Mouse (Mus musculus) neural tube, embryonic 12.5 days (tissue): ENCODE results near the gene Itga9. TPM values are rescaled to one million over a fixed set of nuclear protein-coding genes. Genes with fewer than 3 reads are reported as not detected.

ENCODE experiments used
- ATAC-seq: fragments of 200-750 bp; cut with Nextera tagmentation; 2 replicates; pipeline ENCODE4 v1.8.0; 2017; ENCODE audit warnings: low read depth, mild to moderate bottlenecking, moderate TSS enrichment, moderate library complexity; ENCODE audit not compliant: low FRiP score
- H3K27ac ChIP-seq: fragments of 300-500 bp; sonication (generic); 2 replicates; pipeline ENCODE4 v1.5.1; 2016
- H3K27me3 ChIP-seq: fragments of 300-500 bp; sonication (generic); replicated peaks from 2 replicates; pipeline ENCODE4 v1.6.1; 2016; ENCODE audit warnings: mild to moderate bottlenecking
- H3K36me3 ChIP-seq: fragments of 300-500 bp; sonication (generic); 2 replicates; pipeline ENCODE4 v1.6.1; 2016; ENCODE audit warnings: mild to moderate bottlenecking
- H3K4me1 ChIP-seq: fragments of 300-500 bp; sonication (generic); 2 replicates; pipeline ENCODE4 v1.6.1; 2016
- H3K4me2 ChIP-seq: fragments of 300-500 bp; sonication (generic); replicated peaks from 2 replicates; pipeline ENCODE4 v1.6.1; 2016; ENCODE audit warnings: mild to moderate bottlenecking
- H3K4me3 ChIP-seq: fragments of 300-500 bp; sonication (generic); 2 replicates; pipeline ENCODE4 v1.5.1; 2016
- H3K9ac ChIP-seq: fragments of 300-500 bp; sonication (generic); 2 replicates; pipeline ENCODE4 v1.6.1; 2016; ENCODE audit warnings: mild to moderate bottlenecking
- H3K9me3 ChIP-seq: fragments of 300-500 bp; sonication (generic); 2 replicates; pipeline ENCODE4 v1.6.1; 2016; ENCODE audit warnings: mild to moderate bottlenecking
- WGBS: fragments of 180-500 bp; shearing (Covaris S2); methylation state at CpG from one replicate; pipeline ENCODE4 v1.1.7; 2016; 5-methylcytosine and 5-hydroxymethylcytosine counted together
- polyA plus RNA-seq: library from polyadenylated mRNA; unstranded; fragments of >200 nt; fragmentation: Nextera tagmentation; extraction: Ambion mirVana; gene quantifications from 2 replicates; pipeline ENCODE4 v1.2.1, GENCODE M21; 2016

Gene Itga9
- polyA plus RNA-seq, 1 experiment from 2014 or later, result 9.4 TPM

GRCm38 (mm10) chr9:118608556-118608955 is 2.1 kb downstream of the Itga9 start:
- no peaks in the 10 kb centered on the region for H3K36me3 ChIP-seq
- H3K4me2 ChIP-seq, result no peak overlapping the region
- no peak overlapping the region for H3K4me3 ChIP-seq
- no peak for ATAC-seq
- H3K9ac ChIP-seq, result no peak overlapping the region
- no peak overlapping the region for H3K27ac ChIP-seq
- 37% methylated on average over 4 of the region's 4 CpGs for WGBS
- peaks cover 12% of the 10 kb centered on the region for H3K4me1 ChIP-seq
- no peaks in the 10 kb centered on the region for H3K9me3 ChIP-seq
- H3K27me3 ChIP-seq, result peaks cover 53% of the 10 kb centered on the region

- WGBS, result 63% methylated on average over 10 of the region's 10 CpGs
- Histone ChIP-seq H3K27me3 (peaks cover 53% of the 10 kb centered on the region), H3K4me3 (no peak overlapping the region)
Observed at GRCm38 (mm10) chr9:118610060-118610459, 3.6 kb downstream of the Itga9 start.

GRCm38 (mm10) chr9:118611111-118611541 is 4.6 kb downstream of the Itga9 start:
- WGBS, result 61% methylated on average over 14 of the region's 14 CpGs
- Histone ChIP-seq H3K4me3 (no peak overlapping the region), H3K9ac (no peak overlapping the region), H3K27ac (no peak overlapping the region), H3K4me1 (peaks cover 12% of the 10 kb centered on the region), H3K9me3 (no peaks in the 10 kb centered on the region), H3K4me2 (0 out of 2 replicates have a peak overlapping the region, but pooled peaks have one; percentile 1), H3K27me3 (peaks cover 47% of the 10 kb centered on the region), H3K36me3 (no peaks in the 10 kb centered on the region)
- no peak for ATAC-seq

More at GRCm38 (mm10) chr9:118610060-118610459, 3.6 kb downstream of the Itga9 start:
- Histone ChIP-seq H3K9me3 (no peaks in the 10 kb centered on the region), H3K27ac (no peak overlapping the region), H3K4me1 (peaks cover 12% of the 10 kb centered on the region), H3K36me3 (no peaks in the 10 kb centered on the region), H3K4me2 (no peak overlapping the region), H3K9ac (no peak overlapping the region)
- ATAC-seq, result no peak

- no peak overlapping the region for H3K27ac ChIP-seq
- peaks cover 45% of the 10 kb centered on the region for H3K27me3 ChIP-seq
- H3K9me3 ChIP-seq, result no peaks in the 10 kb centered on the region
- no peak overlapping the region for H3K4me3 ChIP-seq
- 56% methylated on average over 20 of the region's 20 CpGs for WGBS
- peaks cover 10% of the 10 kb centered on the region for H3K4me1 ChIP-seq
- ATAC-seq, result no peak
- no peaks in the 10 kb centered on the region for H3K36me3 ChIP-seq
- no peak overlapping the region for H3K9ac ChIP-seq
- no peak overlapping the region for H3K4me2 ChIP-seq
Observed at GRCm38 (mm10) chr9:118611958-118612581, 5.6 kb downstream of the Itga9 start.

- WGBS, result 63% methylated on average over 5 of the region's 5 CpGs
- no peak overlapping the region for H3K4me2 ChIP-seq
Observed at GRCm38 (mm10) chr9:118617237-118617636, 10.7 kb downstream of the Itga9 start.

GRCm38 (mm10) chr9:118618732-118619250 is 12.3 kb downstream of the Itga9 start:
- H3K4me2 ChIP-seq, result no peak overlapping the region
- no peak for ATAC-seq
- no peaks in the 10 kb centered on the region for H3K27me3 ChIP-seq
- no peak overlapping the region for H3K9ac ChIP-seq
- H3K9me3 ChIP-seq, result no peaks in the 10 kb centered on the region
- H3K27ac ChIP-seq, result no peak overlapping the region
- H3K4me3 ChIP-seq, result no peak overlapping the region
- H3K36me3 ChIP-seq, result no peaks in the 10 kb centered on the region
- 90% methylated on average over 3 of the region's 3 CpGs for WGBS
- peaks cover 4% of the 10 kb centered on the region; the same call in 1 of the 2 replicates for H3K4me1 ChIP-seq

More at GRCm38 (mm10) chr9:118617237-118617636, 10.7 kb downstream of the Itga9 start:
- H3K9ac ChIP-seq, result no peak overlapping the region
- no peak overlapping the region for H3K27ac ChIP-seq
- H3K9me3 ChIP-seq, result no peaks in the 10 kb centered on the region
- no peak overlapping the region for H3K4me3 ChIP-seq
- H3K36me3 ChIP-seq, result no peaks in the 10 kb centered on the region
- peaks cover 3% of the 10 kb centered on the region; the same call in 1 of the 2 replicates for H3K4me1 ChIP-seq
- peaks cover 8% of the 10 kb centered on the region; the same call in 1 of the 2 replicates for H3K27me3 ChIP-seq
- no peak for ATAC-seq

- peaks cover 15% of the 10 kb centered on the region; the same call in 1 of the 2 replicates for H3K4me1 ChIP-seq
- H3K36me3 ChIP-seq, result no peaks in the 10 kb centered on the region
- ATAC-seq, result no peak
- WGBS, result 65% methylated on average over 4 of the region's 4 CpGs
- H3K4me2 ChIP-seq, result no peak overlapping the region
- no peak overlapping the region for H3K27ac ChIP-seq
- no peak overlapping the region for H3K4me3 ChIP-seq
- H3K9ac ChIP-seq, result no peak overlapping the region
- H3K9me3 ChIP-seq, result no peaks in the 10 kb centered on the region
- no peaks in the 10 kb centered on the region for H3K27me3 ChIP-seq
Observed at GRCm38 (mm10) chr9:118620807-118621206, 14.3 kb downstream of the Itga9 start.

- ATAC-seq, result no peak
- no peaks in the 10 kb centered on the region for H3K27me3 ChIP-seq
Observed at GRCm38 (mm10) chr9:118621691-118622090, 15.2 kb downstream of the Itga9 start.

GRCm38 (mm10) chr9:118622376-118623166 is 16.1 kb downstream of the Itga9 start:
- Histone ChIP-seq H3K4me3 (no peak overlapping the region), H3K9ac (no peak overlapping the region), H3K4me2 (no peak overlapping the region), H3K27ac (no peak overlapping the region), H3K9me3 (no peaks in the 10 kb centered on the region), H3K27me3 (no peaks in the 10 kb centered on the region), H3K36me3 (no peaks in the 10 kb centered on the region), H3K4me1 (peaks cover 15% of the 10 kb centered on the region; the same call in 1 of the 2 replicates)
- WGBS, result 90% methylated on average over 18 of the region's 18 CpGs
- no peak for ATAC-seq

More at GRCm38 (mm10) chr9:118621691-118622090, 15.2 kb downstream of the Itga9 start:
- H3K27ac ChIP-seq, result no peak overlapping the region
- WGBS, result 91% methylated on average over 6 of the region's 6 CpGs
- no peak overlapping the region for H3K9ac ChIP-seq
- no peak overlapping the region for H3K4me3 ChIP-seq
- no peaks in the 10 kb centered on the region for H3K9me3 ChIP-seq
- H3K4me2 ChIP-seq, result no peak overlapping the region
- H3K36me3 ChIP-seq, result no peaks in the 10 kb centered on the region
- H3K4me1 ChIP-seq, result peaks cover 15% of the 10 kb centered on the region; the same call in 1 of the 2 replicates

- Histone ChIP-seq H3K27ac (no peak overlapping the region), H3K9ac (no peak overlapping the region), H3K9me3 (no peaks in the 10 kb centered on the region), H3K4me2 (no peak overlapping the region), H3K4me3 (no peak overlapping the region), H3K36me3 (no peaks in the 10 kb centered on the region), H3K4me1 (peaks cover 15% of the 10 kb centered on the region; the same call in 1 of the 2 replicates), H3K27me3 (no peaks in the 10 kb centered on the region)
- no peak for ATAC-seq
- WGBS, result 73% methylated on average over 9 of the region's 9 CpGs
Observed at GRCm38 (mm10) chr9:118623483-118623882, 17.0 kb downstream of the Itga9 start.

- Histone ChIP-seq H3K27me3 (no peaks in the 10 kb centered on the region), H3K9me3 (no peaks in the 10 kb centered on the region), H3K9ac (no peak overlapping the region), H3K36me3 (no peaks in the 10 kb centered on the region), H3K27ac (no peak overlapping the region), H3K4me2 (no peak overlapping the region), H3K4me1 (peaks cover 15% of the 10 kb centered on the region; the same call in 1 of the 2 replicates), H3K4me3 (no peak overlapping the region)
- 56% methylated on average over 7 of the region's 7 CpGs for WGBS
- ATAC-seq, result no peak
Observed at GRCm38 (mm10) chr9:118624146-118624545, 17.7 kb downstream of the Itga9 start.

GRCm38 (mm10) chr9:118629763-118630379 is 23.4 kb downstream of the Itga9 start:
- Histone ChIP-seq H3K9me3 (no peaks in the 10 kb centered on the region), H3K9ac (no peak overlapping the region), H3K4me1 (0 out of 2 replicates have a peak, but pooled peaks cover 6% of the 10 kb centered on the region), H3K4me2 (no peak overlapping the region), H3K27me3 (no peaks in the 10 kb centered on the region), H3K4me3 (no peak overlapping the region), H3K36me3 (no peaks in the 10 kb centered on the region), H3K27ac (no peak overlapping the region)
- ATAC-seq, result no peak
- WGBS, result 36% methylated on average over 6 of the region's 6 CpGs
